Mouse (Mus musculus): ENCODE results near the gene Rtl8c. TPM values are rescaled to one million over a fixed set of nuclear protein-coding genes. Genes with fewer than 3 reads are reported as not detected.
"Not testable (repeated sequence)": the region's sequence is repeated elsewhere in the genome, so short reads cannot be mapped to it uniquely, and the experiment has no call there.

Rtl8c gene
- polyA plus RNA-seq, 1 experiment from 2014 or later: 37.7 TPM

DNA sequence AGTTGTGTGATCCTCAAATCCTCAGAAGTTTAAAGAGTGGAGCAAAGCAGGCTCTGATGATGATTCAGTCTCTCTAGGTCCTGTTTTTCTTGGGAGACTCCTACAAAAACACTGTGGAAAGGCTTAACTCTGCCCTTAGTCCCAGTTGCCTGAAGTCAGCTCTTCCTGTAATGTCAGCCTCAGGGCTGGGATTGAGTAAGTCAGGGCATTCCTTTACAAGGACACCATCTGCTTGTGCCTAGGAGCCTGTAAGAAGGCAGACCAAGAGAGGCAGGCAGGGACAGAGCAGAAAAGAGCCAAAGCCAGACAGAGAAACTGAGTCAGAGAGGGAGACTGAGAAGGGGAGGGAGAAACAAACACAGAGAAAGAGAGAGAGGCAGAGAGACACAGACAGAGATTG, 3.6 kb downstream of the Rtl8c start:
- not testable (repeated sequence) for H3K9ac ChIP-seq (ENCODE audit: low read length); H3K4me1 ChIP-seq (replicated peaks; ENCODE audit: control insufficient read depth, insufficient read depth, low read length); H3K4me3 ChIP-seq (ENCODE audit: low read length); H3K27ac ChIP-seq (ENCODE audit: low read length); H3K27me3 ChIP-seq (ENCODE audit: control insufficient read depth, insufficient read depth, low read depth, low read length); H3K4me2 ChIP-seq (ENCODE audit: low read depth, low read length); H3K9me3 ChIP-seq (ENCODE audit: control insufficient read depth, low read length); ATAC-seq (ENCODE audit: low read depth); H3K36me3 ChIP-seq (ENCODE audit: control insufficient read depth, insufficient read depth, low read length)

DNA sequence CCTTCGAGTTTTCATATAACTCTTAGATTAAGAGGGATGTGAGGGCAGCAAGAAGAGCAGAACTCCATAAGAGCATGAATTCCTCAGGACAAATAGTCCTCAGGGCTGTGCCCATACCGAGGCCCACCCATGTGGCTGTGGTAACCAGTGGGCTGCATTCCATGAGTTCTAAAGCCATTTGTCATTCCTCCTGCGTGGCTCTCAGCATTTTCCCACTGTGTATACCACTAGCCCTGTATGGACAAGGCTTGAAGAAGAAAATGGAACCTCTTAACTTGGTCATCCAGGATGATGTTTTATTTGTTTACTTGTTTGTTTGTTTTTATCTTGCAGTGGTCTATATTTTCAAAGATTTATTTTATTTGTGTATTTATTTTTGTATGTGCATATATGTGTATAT, 30.3 kb downstream of the Rtl8c start:
- not testable (repeated sequence) for H3K9ac ChIP-seq (ENCODE audit: low read length); H3K4me3 ChIP-seq (ENCODE audit: low read length); H3K36me3 ChIP-seq (ENCODE audit: control insufficient read depth, insufficient read depth, low read length); H3K4me1 ChIP-seq (replicated peaks; ENCODE audit: control insufficient read depth, insufficient read depth, low read length); ATAC-seq (ENCODE audit: low read depth); H3K27me3 ChIP-seq (ENCODE audit: control insufficient read depth, insufficient read depth, low read depth, low read length); H3K9me3 ChIP-seq (ENCODE audit: control insufficient read depth, low read length); H3K27ac ChIP-seq (ENCODE audit: low read length); H3K4me2 ChIP-seq (ENCODE audit: low read depth, low read length)
- WGBS: 50% methylated on average over 3 of the region's 3 CpGs

DNA sequence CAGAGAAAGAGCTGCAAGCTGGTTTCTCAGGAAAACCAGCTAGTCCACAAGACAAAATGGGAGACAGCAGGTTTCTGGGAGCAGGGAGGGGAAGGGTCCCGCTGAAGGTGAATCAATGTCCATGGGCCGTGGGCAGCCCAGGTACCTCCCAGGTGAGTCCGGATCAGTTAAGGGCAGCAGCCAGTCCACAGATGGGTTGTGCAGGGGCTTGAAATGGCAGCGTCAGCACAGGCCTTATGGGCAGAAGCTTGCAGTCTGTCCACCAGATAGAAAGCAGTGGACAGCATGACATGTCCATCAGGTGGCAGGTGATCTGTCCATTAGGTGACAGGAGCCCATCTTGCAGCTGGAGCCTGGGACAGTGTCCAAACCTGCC, 34.8 kb downstream of the Rtl8c start:
- 41% methylated on average over 2 of the region's 4 CpGs for WGBS
- not testable (repeated sequence) for ATAC-seq (ENCODE audit: low read depth); H3K9ac ChIP-seq (ENCODE audit: low read length); H3K4me2 ChIP-seq (ENCODE audit: low read depth, low read length); H3K9me3 ChIP-seq (ENCODE audit: control insufficient read depth, low read length); H3K4me1 ChIP-seq (replicated peaks; ENCODE audit: control insufficient read depth, insufficient read depth, low read length); H3K36me3 ChIP-seq (ENCODE audit: control insufficient read depth, insufficient read depth, low read length); H3K27me3 ChIP-seq (ENCODE audit: control insufficient read depth, insufficient read depth, low read depth, low read length); H3K27ac ChIP-seq (ENCODE audit: low read length)
- H3K4me3 ChIP-seq (ENCODE audit: low read length): peak overlapping the region; percentile 20; the same call in 1 of the 2 replicates

DNA sequence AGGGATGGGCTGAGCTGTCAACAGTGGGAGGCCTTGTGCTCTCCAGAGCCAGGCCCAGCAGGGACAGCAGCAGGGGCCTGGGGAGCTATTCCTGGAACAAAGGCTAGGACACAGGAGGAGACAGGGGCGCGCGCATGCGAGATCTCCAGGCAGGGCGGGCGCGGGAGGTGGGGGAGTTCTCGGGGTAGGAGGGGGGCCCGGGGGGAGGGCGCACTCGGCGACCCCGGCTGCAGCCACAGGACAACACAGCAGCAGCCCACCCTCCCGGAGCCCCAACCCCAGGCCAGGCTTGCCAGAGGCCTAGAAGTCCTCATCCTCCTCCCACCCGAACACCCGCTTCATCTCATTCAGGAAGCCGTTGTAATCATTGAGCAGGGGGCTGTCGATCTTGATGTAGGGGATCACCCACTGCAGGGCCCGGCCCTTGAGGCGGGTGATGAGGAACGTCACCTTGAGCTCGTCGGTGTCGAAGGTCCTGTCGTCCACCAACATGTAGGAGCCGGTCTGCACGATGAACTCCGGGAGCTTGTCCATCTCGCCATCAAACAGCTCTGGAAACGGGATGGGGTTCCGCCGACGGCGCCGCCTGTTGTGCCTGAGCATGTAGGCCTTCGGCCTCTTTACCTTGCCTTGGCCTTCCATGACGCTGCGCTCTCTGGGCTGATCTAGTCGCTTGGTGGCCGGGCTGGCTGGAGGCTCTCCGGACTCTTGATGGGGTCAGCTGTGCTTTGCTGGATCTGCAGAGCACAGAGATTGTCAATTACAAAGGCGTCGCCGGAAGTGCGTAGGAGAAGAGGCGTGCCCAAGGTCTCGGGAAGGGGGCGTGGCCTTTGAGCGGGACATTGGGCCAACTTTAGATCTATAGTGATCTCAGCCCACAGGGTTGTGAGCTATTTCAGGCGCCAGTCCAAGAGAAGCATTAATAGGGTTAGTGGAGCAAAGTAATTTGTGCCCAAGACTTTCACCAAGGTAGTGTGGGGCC, 35.4 kb downstream of the Rtl8c start, which contains the start of gene Rtl8a:
Gene Rtl8a (minus strand): TSS at position 703 of the 982 bp plus-strand sequence.
- H3K4me3 ChIP-seq (ENCODE audit: low read length): peak within 1 kb of the TSS; percentile 45
- H3K4me2 ChIP-seq (ENCODE audit: low read depth, low read length): peak within 1 kb of the TSS; percentile 42
- not testable (repeated sequence) for H3K36me3 ChIP-seq (ENCODE audit: control insufficient read depth, insufficient read depth, low read length); H3K9me3 ChIP-seq (ENCODE audit: control insufficient read depth, low read length); H3K4me1 ChIP-seq (replicated peaks; ENCODE audit: control insufficient read depth, insufficient read depth, low read length); H3K27me3 ChIP-seq (ENCODE audit: control insufficient read depth, insufficient read depth, low read depth, low read length); H3K9ac ChIP-seq (ENCODE audit: low read length)
- H3K27ac ChIP-seq (ENCODE audit: low read length): peak within 1 kb of the TSS; percentile 48
- WGBS: 11% methylated on average over 11 of the region's 50 CpGs
- peak; percentile 94 for ATAC-seq (ENCODE audit: low read depth)

DNA sequence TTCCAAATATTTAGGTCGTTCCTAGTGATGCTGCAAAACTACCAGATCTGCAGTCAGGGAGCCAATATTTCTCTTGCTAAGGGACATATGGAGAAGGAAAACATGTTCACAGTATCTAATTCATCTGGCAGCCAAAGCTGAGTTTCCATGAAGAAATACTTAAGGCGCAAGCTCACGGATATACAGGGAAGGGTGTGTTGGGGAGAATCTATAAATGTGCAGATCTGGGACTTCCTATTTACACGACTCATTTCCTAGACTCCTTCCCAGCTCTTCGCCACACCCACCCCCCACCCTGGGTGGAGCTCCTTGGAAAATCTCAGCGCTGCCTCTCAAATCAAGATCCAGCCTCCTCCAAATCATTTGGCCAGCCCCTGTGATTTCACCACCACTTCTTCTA, 38.1 kb downstream of the Rtl8c start:
- Histone ChIP-seq H3K9me3 (ENCODE audit: control insufficient read depth, low read length) (no peaks in the 10 kb centered on the region), H3K4me2 (ENCODE audit: low read depth, low read length) (no peak overlapping the region), H3K27ac (ENCODE audit: low read length) (no peak overlapping the region), H3K36me3 (ENCODE audit: control insufficient read depth, insufficient read depth, low read length) (no peaks in the 10 kb centered on the region), H3K4me3 (ENCODE audit: low read length) (no peak overlapping the region), H3K27me3 (ENCODE audit: control insufficient read depth, insufficient read depth, low read depth, low read length) (no peaks in the 10 kb centered on the region), H3K9ac (ENCODE audit: low read length) (no peak overlapping the region), H3K4me1 (replicated peaks; ENCODE audit: control insufficient read depth, insufficient read depth, low read length) (no peaks in the 10 kb centered on the region)
- ATAC-seq (ENCODE audit: low read depth): no peak
- WGBS: 67% methylated on average over 6 of the region's 6 CpGs

DNA sequence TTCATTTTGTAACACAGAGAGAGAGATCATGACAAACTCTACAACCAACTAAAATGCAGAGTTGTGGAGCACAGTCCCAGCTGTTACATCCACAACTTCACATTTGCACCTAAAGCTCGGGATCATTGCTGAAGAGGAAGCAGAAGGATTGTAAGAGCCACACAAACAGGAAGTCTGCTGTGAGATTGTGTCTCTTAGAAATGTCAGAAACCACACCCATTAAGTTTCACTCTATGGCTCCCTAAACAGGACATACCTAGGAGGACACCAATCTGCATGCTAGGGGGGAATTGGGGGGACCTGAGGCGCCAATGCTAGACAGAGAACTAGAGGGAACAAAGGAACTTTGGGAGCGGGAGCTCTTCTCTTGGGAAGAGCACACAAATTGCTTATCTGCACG, 45.1 kb downstream of the Rtl8c start:
- H3K9ac ChIP-seq (ENCODE audit: low read length); H3K27me3 ChIP-seq (ENCODE audit: control insufficient read depth, insufficient read depth, low read depth, low read length); H3K4me1 ChIP-seq (replicated peaks; ENCODE audit: control insufficient read depth, insufficient read depth, low read length); H3K27ac ChIP-seq (ENCODE audit: low read length); H3K4me3 ChIP-seq (ENCODE audit: low read length); H3K4me2 ChIP-seq (ENCODE audit: low read depth, low read length); H3K36me3 ChIP-seq (ENCODE audit: control insufficient read depth, insufficient read depth, low read length); ATAC-seq (ENCODE audit: low read depth); H3K9me3 ChIP-seq (ENCODE audit: control insufficient read depth, low read length): not testable (repeated sequence)
- WGBS: 54% methylated on average over 4 of the region's 4 CpGs

Other genes with a start within 250 kb of the Rtl8c start
- 41.4 and 42.0 TPM in 2 replicates for gene Mospd1, start 237.5 kb upstream of the Rtl8c start, polyA plus RNA-seq (2015; fragmentation: Nextera tagmentation; extraction: Ambion mirVana)
- gene Etd, start 173.1 kb upstream of the Rtl8c start, polyA plus RNA-seq (2015; fragmentation: Nextera tagmentation; extraction: Ambion mirVana): not detected in 2 replicates
- not detected in 2 replicates for gene Gm14597, start 947 bp downstream of the Rtl8c start, polyA plus RNA-seq (2015; fragmentation: Nextera tagmentation; extraction: Ambion mirVana)
- gene Rtl8a, start 35.6 kb downstream of the Rtl8c start, polyA plus RNA-seq (2015; fragmentation: Nextera tagmentation; extraction: Ambion mirVana): 91.9 and 93.6 TPM in 2 replicates
- 73.3 and 75.5 TPM in 2 replicates for gene Rtl8b, start 62.4 kb downstream of the Rtl8c start, polyA plus RNA-seq (2015; fragmentation: Nextera tagmentation; extraction: Ambion mirVana)
- not detected in 2 replicates for gene 4930502E18Rik, start 116.8 kb downstream of the Rtl8c start, polyA plus RNA-seq (2015; fragmentation: Nextera tagmentation; extraction: Ambion mirVana)
- gene 1700013H16Rik, start 149.8 kb downstream of the Rtl8c start, polyA plus RNA-seq (2015; fragmentation: Nextera tagmentation; extraction: Ambion mirVana): not detected in 2 replicates
- not detected in 2 replicates for gene Zfp36l3, start 168.4 kb downstream of the Rtl8c start, polyA plus RNA-seq (2015; fragmentation: Nextera tagmentation; extraction: Ambion mirVana)
- gene Xlr, start 189.7 kb downstream of the Rtl8c start, polyA plus RNA-seq (2015; fragmentation: Nextera tagmentation; extraction: Ambion mirVana): 1.5 and 1.6 TPM in 2 replicates